ENCODE assay signal across 8 mouse cellular contexts in the genomic region with DNA sequence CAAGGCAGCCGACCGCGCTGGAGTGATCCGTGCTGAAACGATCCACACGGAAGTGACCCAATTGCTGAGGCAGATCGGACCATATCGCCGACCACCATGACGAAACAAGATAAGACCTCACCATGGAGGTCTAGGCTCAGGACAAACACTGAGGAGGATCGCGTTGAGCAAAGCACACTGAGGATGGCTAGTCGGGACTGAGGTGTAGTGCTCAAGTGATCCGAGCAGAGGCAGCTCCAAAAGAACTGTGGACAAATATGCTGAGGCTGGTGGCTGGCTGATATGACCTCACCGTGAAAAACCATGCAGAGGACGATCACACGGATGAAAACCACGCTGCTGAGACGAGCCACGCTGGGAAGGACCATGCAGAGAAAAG.
DNase-seq lines count a peak whose midpoint lies in the region; ATAC-seq and TF ChIP-seq lines count a peak whose summit lies in the region.

No protein-coding gene starts in this region.

- H3K36me3 ChIP-seq in C2C12 (ENCODE audit: control insufficient read depth, insufficient read depth), result peaks cover 9% of the 10 kb centered on the region
- no peaks in the 10 kb centered on the region for H3K36me3 ChIP-seq in hindbrain, embryonic 14.5 days (replicated peaks; ENCODE audit: control insufficient read depth, insufficient read depth)

- peak overlapping the region; percentile 66 for H3K4me2 ChIP-seq in hindbrain, embryonic 14.5 days (replicated peaks)

- H3K27me3 ChIP-seq in C2C12 (ENCODE audit: control insufficient read depth, insufficient read depth, insufficient read length), result no peaks in the 10 kb centered on the region
- no peaks in the 10 kb centered on the region for H3K27me3 ChIP-seq in hindbrain, embryonic 14.5 days (ENCODE audit: control insufficient read depth, insufficient read depth, low read length)

- no peak for TF ChIP-seq CTCF in gastrocnemius, adult 2 months (IDR thresholded peaks at IDR 0.05)
- no peak for TF ChIP-seq CTCF in C2C12 (IDR thresholded peaks at IDR 0.05; ENCODE audit: control insufficient read depth, insufficient read depth, insufficient read length)

- ATAC-seq in hindbrain, embryonic 14.5 days (ENCODE audit: low FRiP score), result peak; percentile 51
- ATAC-seq in megakaryocyte-erythroid progenitor cell, adult 5-6 weeks (replicated peaks; ENCODE audit: low FRiP score, low TSS enrichment, poor library complexity, severe bottlenecking), result peak; percentile 56

- H3K4me1 ChIP-seq in hindbrain, embryonic 14.5 days (replicated peaks; ENCODE audit: control insufficient read depth, insufficient read depth, low read length), result peaks cover 25% of the 10 kb centered on the region

- no peak for DNase-seq in gastrocnemius, adult 2 months
- DNase-seq in gastrocnemius, postnatal 14 days, result no peak
- peak; percentile 38 for DNase-seq in embryo, embryonic 11 days
- no peak for DNase-seq in hindbrain, embryonic 14.5 days (ENCODE audit: low spot score)
- no peak for DNase-seq in frontal cortex, postnatal 36 days (ENCODE audit: low spot score in 2 of 2)
- DNase-seq in urinary bladder, postnatal 10 days (ENCODE audit: low spot score), result no peak

- H3K4me3 ChIP-seq in gastrocnemius, adult 2 months, result peak overlapping the region; percentile 72
- H3K4me3 ChIP-seq in C2C12 (ENCODE audit: insufficient read depth, poor library complexity, severe bottlenecking), result peak overlapping the region; percentile 48
- H3K4me3 ChIP-seq in hindbrain, embryonic 14.5 days (replicated peaks; ENCODE audit: low read length), result peak overlapping the region; percentile 53

- H3ac ChIP-seq in C2C12 (ENCODE audit: control insufficient read depth, insufficient read length, low read depth), result peak overlapping the region; percentile 78

- H3K27ac ChIP-seq in gastrocnemius, adult 2 months, result peak overlapping the region; percentile 90
- peak overlapping the region; percentile 82 for H3K27ac ChIP-seq in hindbrain, embryonic 14.5 days

- 0 out of 2 replicates have a peak, but pooled peaks cover 14% of the 10 kb centered on the region for H3K9me3 ChIP-seq in hindbrain, embryonic 14.5 days (ENCODE audit: control insufficient read depth, low read length)

- intact Hi-C loops in gastrocnemius, adult 2 months (cut with DNase I), result loop anchor here (10.0 kb wide), 1 partner anchor 141 kb away; no protein-coding TSS in a partner anchor
- intact Hi-C loops in gastrocnemius, postnatal 14 days (cut with DNase I; ENCODE audit: low total_unique reads), result no loop called here

- H3K79me2 ChIP-seq in C2C12 (ENCODE audit: control insufficient read depth, insufficient read depth), result peaks cover 54% of the 10 kb centered on the region

- 49% methylated on average over 20 of the region's 20 CpGs for WGBS in hindbrain, embryonic 14.5 days

- peak overlapping the region; percentile 67 for H3K9ac ChIP-seq in hindbrain, embryonic 14.5 days

- H3K79me3 ChIP-seq in C2C12 (ENCODE audit: low read depth), result peaks cover 47% of the 10 kb centered on the region

TF ChIP-seq in C2C12, 6 proteins besides CTCF, POLR2A, EP300 and RAD21:
- no peak for TF ChIP-seq USF1 (IDR thresholded peaks at IDR 0.05; ENCODE audit: low read depth)
- no peak for TF ChIP-seq MYOG (IDR thresholded peaks at IDR 0.05; ENCODE audit: control insufficient read depth, extremely low read depth, insufficient read length)
- no peak for TF ChIP-seq MYOD1 (IDR thresholded peaks at IDR 0.05; ENCODE audit: control insufficient read depth, insufficient read length, low read depth)
- TF ChIP-seq CEBPB (IDR thresholded peaks at IDR 0.05; ENCODE audit: low read depth), result no peak
- no peak for TF ChIP-seq FOSL1 (IDR thresholded peaks at IDR 0.05; ENCODE audit: insufficient read depth, low read length, poor library complexity, severe bottlenecking)
